Mouse (Mus musculus) liver, postnatal 0 days (tissue): ENCODE data around the gene Gm16181.

Source experiments
- CTCF ChIP-seq: sonication (generic); IDR thresholded peaks from 2 replicates; pipeline ENCODE4 v1.5.1; 2016; ENCODE audit warnings: antibody characterized with exemption, low read depth
- EP300 ChIP-seq: IDR thresholded peaks from 2 replicates; pipeline ENCODE4 v1.6.1; 2016; ENCODE audit warnings: antibody characterized with exemption, low read depth, mild to moderate bottlenecking

DNA sequence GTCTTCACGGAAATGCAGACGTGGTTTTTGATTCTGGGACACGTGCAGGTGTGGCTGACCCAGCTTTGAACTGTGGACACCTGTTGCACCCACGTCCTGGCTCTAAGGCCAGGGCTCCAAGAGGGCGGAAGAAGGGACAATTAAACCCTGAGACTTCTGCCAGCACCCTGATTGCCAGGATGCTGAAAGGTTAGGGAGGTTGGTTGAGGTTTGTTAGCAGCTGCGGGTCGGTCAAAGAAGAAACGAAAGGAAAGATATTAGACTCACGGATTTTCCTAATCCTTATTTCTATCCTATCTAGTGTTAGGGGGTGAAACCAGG lies 24.4 kb upstream of the Gm16181 start:
- TF ChIP-seq CTCF (no peak), EP300 (no peak)
